In genomic region chr14:76514050-76514585, GRCm38 (mm10) we compare ENCODE assay signal across 15 mouse cellular contexts. TPM values are rescaled to one million over a fixed set of nuclear protein-coding genes. Genes with fewer than 3 reads are reported as not detected.
A peak's percentile ranks its signal among the peaks of the same experiment; 100 is the strongest.
DNase-seq lines count a peak whose midpoint lies in the region; ATAC-seq and TF ChIP-seq lines count a peak whose summit lies in the region.
"Had no signal": no experiment of that assay in that cellular context is flagged by ENCODE, and none has a peak within 500 bp of the region (broad histone marks: within the 10 kb centered on the region; RNA-seq: fewer than 3 reads in every experiment).

No protein-coding gene starts in this region.

- H3K27me3 ChIP-seq in heart, embryonic 11.5 days (ENCODE audit: control insufficient read depth, insufficient read depth, low read length), result no peaks in the 10 kb centered on the region
- H3K27me3 ChIP-seq in lung, embryonic 15.5 days, result no peaks in the 10 kb centered on the region
- H3K27me3 ChIP-seq in hindbrain, embryonic 16.5 days (replicated peaks; ENCODE audit: control insufficient read depth, insufficient read depth, low read length), result no peaks in the 10 kb centered on the region
- no peaks in the 10 kb centered on the region for H3K27me3 ChIP-seq in midbrain, postnatal 0 days (ENCODE audit: insufficient read depth, low read length)
- H3K27me3 ChIP-seq: liver, embryonic 15.5 days; stomach, embryonic 15.5 days had no signal

- H3K4me1 ChIP-seq in heart, embryonic 11.5 days (ENCODE audit: control insufficient read depth, insufficient read depth, low read length), result peaks cover 32% of the 10 kb centered on the region
- peaks cover 46% of the 10 kb centered on the region for H3K4me1 ChIP-seq in lung, embryonic 15.5 days
- H3K4me1 ChIP-seq in hindbrain, embryonic 16.5 days (ENCODE audit: control insufficient read depth, insufficient read depth, low read depth, low read length), result peaks cover 9% of the 10 kb centered on the region
- 0 out of 2 replicates have a peak, but pooled peaks cover 4% of the 10 kb centered on the region for H3K4me1 ChIP-seq in midbrain, postnatal 0 days (ENCODE audit: insufficient read depth, low read length)

- H3K9ac ChIP-seq in heart, embryonic 11.5 days (ENCODE audit: low read depth, low read length), result no peak overlapping the region
- H3K9ac ChIP-seq in lung, embryonic 15.5 days, result no peak overlapping the region
- H3K9ac ChIP-seq in hindbrain, embryonic 16.5 days (ENCODE audit: low read depth, low read length), result no peak overlapping the region
- H3K9ac ChIP-seq in midbrain, postnatal 0 days (replicated peaks; ENCODE audit: low read length, poor library complexity, severe bottlenecking), result no peak overlapping the region
- H3K9ac ChIP-seq: liver, embryonic 15.5 days; stomach, embryonic 15.5 days had no signal

- DNase-seq in heart, postnatal 36 days, result no peak
- DNase-seq in lung, postnatal 36 days, result no peak
- peak; percentile 54 for DNase-seq in midbrain, postnatal 0 days (ENCODE audit: low spot score)
- DNase-seq in frontal cortex, postnatal 25 days (ENCODE audit: low spot score in 2 of 2), result no peak
- no peak for DNase-seq in adrenal gland, postnatal 36 days
- DNase-seq: adrenal gland, postnatal 10 days; B cell, adult 2 months; heart, postnatal 10 days had no signal

- WGBS in heart, embryonic 11.5 days (ENCODE audit: insufficient replicate concordance), result 36% methylated on average over 6 of the region's 6 CpGs
- WGBS in lung, embryonic 15.5 days, result 29% methylated on average over 6 of the region's 6 CpGs
- WGBS in hindbrain, embryonic 16.5 days, result 36% methylated on average over 6 of the region's 6 CpGs
- 26% methylated on average over 6 of the region's 6 CpGs for WGBS in midbrain, postnatal 0 days

- ATAC-seq in heart, embryonic 11.5 days (replicated peaks; ENCODE audit: insufficient number of reproducible peaks, low FRiP score, low TSS enrichment), result no peak
- ATAC-seq in lung, embryonic 15.5 days (ENCODE audit: borderline replicate concordance, extremely low read depth, low FRiP score, low TSS enrichment), result no peak
- no peak for ATAC-seq in hindbrain, embryonic 16.5 days
- peak; percentile 45; the same call in 1 of the 2 replicates for ATAC-seq in midbrain, postnatal 0 days (ENCODE audit: low FRiP score)

- intact Hi-C loops in heart, postnatal 36 days (cut with DNase I), result no loop called here

- no peaks in the 10 kb centered on the region for H3K9me3 ChIP-seq in heart, embryonic 11.5 days (replicated peaks; ENCODE audit: control insufficient read depth, low read length)
- H3K9me3 ChIP-seq in lung, embryonic 15.5 days, result no peaks in the 10 kb centered on the region
- H3K9me3 ChIP-seq in hindbrain, embryonic 16.5 days (ENCODE audit: control insufficient read depth, low read length), result no peaks in the 10 kb centered on the region
- H3K9me3 ChIP-seq in midbrain, postnatal 0 days (ENCODE audit: low read length), result no peaks in the 10 kb centered on the region
- H3K9me3 ChIP-seq: liver, embryonic 15.5 days; stomach, embryonic 15.5 days had no signal

- H3K27ac ChIP-seq in heart, embryonic 11.5 days (ENCODE audit: low read depth, low read length), result no peak overlapping the region
- H3K27ac ChIP-seq in lung, embryonic 15.5 days, result no peak overlapping the region
- no peak overlapping the region; the same call in 1 of the 2 replicates for H3K27ac ChIP-seq in hindbrain, embryonic 16.5 days (ENCODE audit: low read depth, low read length)
- H3K27ac ChIP-seq in midbrain, postnatal 0 days (ENCODE audit: low read depth, low read length), result no peak overlapping the region

- no peak for TF ChIP-seq CTCF in midbrain, postnatal 0 days (IDR thresholded peaks at IDR 0.05)

- no peaks in the 10 kb centered on the region for H3K36me3 ChIP-seq in heart, embryonic 11.5 days (ENCODE audit: control insufficient read depth, insufficient read depth, low read length)
- H3K36me3 ChIP-seq in lung, embryonic 15.5 days, result peaks cover 6% of the 10 kb centered on the region; the same call in 1 of the 2 replicates
- H3K36me3 ChIP-seq in hindbrain, embryonic 16.5 days (ENCODE audit: control insufficient read depth, insufficient read depth, low read length), result no peaks in the 10 kb centered on the region
- H3K36me3 ChIP-seq in midbrain, postnatal 0 days (ENCODE audit: insufficient read depth, low read length), result peaks cover 5% of the 10 kb centered on the region; the same call in 1 of the 2 replicates
- H3K36me3 ChIP-seq: liver, embryonic 15.5 days; stomach, embryonic 15.5 days had no signal

- peak overlapping the region; percentile 2; the same call in 1 of the 2 replicates for H3K4me2 ChIP-seq in heart, embryonic 11.5 days
- peak overlapping the region; percentile 11; the same call in 1 of the 2 replicates for H3K4me2 ChIP-seq in lung, embryonic 15.5 days
- peak overlapping the region; percentile 18 for H3K4me2 ChIP-seq in hindbrain, embryonic 16.5 days (ENCODE audit: low read length)
- H3K4me2 ChIP-seq in midbrain, postnatal 0 days (ENCODE audit: low read depth, low read length, poor library complexity, severe bottlenecking), result peak overlapping the region; percentile 25
- H3K4me2 ChIP-seq: liver, embryonic 15.5 days had no signal

- H3K4me3 ChIP-seq in heart, embryonic 11.5 days (ENCODE audit: low read depth, low read length), result no peak overlapping the region
- H3K4me3 ChIP-seq in lung, embryonic 15.5 days, result no peak overlapping the region
- no peak overlapping the region for H3K4me3 ChIP-seq in hindbrain, embryonic 16.5 days (ENCODE audit: low read length)
- H3K4me3 ChIP-seq in midbrain, postnatal 0 days (ENCODE audit: low read depth, low read length), result no peak overlapping the region
- H3K4me3 ChIP-seq: liver, embryonic 15.5 days; stomach, embryonic 15.5 days had no signal

RNA-seq across cellular contexts. Expression of gene Serp2, which starts 42.6 kb away (rescaled TPM):
- 24.4 TPM in 2 replicates for polyA plus RNA-seq in heart, embryonic 11.5 days (2014; fragmentation: Nextera tagmentation; extraction: Ambion mirVana)
- under 1 TPM; 0.64 to 0.92 TPM for total RNA-seq in heart, postnatal 36 days (2021)
- 5.3 TPM in 2 replicates for polyA plus RNA-seq in lung, embryonic 15.5 days (2015; fragmentation: Nextera tagmentation; extraction: Ambion mirVana)
- polyA plus RNA-seq in hindbrain, embryonic 16.5 days (2015; fragmentation: Nextera tagmentation; extraction: Ambion mirVana), result 222 and 255 TPM in 2 replicates
- total RNA-seq in midbrain, postnatal 0 days (2014; rRNA removed), result 164 and 199 TPM in 2 replicates
- polyA plus RNA-seq in midbrain, postnatal 0 days (2015; fragmentation: Nextera tagmentation; extraction: Ambion mirVana), result 271 and 292 TPM in 2 replicates
- total RNA-seq in adrenal gland, postnatal 36 days (2021), result 1 to 10 TPM; 4.2 to 6.4 TPM
- total RNA-seq: common myeloid progenitor, adult 5-6 weeks; megakaryocyte, adult 5-6 weeks had no signal
